In the genomic region with DNA sequence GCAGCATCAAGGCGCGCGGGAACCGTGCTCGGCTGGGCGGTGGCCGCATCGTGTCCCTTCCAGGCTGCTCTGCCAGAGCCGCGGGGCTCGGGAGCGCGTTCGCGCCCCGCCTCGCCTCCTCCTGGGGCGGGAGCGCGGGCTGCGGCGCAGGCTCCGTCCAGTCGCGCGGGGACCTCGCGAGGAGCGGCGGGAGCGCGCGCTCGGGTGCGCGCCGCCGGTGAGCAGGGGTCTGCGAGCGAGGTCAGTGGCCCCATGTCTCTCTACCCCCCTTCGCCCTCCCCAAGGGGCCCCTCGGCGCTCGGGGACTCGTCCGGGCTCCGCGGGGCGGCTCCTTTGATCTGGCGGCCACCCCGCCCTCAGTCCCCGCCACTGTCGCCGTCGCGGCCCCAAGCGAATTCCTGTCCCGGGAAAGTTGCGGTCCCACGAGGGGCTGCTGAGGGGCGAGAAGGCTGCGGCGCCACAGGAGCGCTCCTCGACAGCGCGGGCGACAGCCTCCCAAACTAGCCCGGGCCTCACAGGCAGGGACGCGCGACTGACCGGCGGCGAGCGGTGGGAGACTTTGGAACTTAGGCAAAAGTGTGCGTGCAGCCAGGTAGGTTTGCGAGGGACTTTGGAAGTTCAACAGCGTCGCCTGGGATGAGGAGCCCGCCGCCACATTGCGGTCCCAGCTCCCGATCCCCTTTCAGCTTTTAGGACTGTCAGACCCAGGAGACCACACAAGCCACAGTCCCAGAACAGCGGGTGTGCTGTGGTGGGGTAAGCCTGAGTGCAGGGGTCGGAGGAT, we compare ENCODE assay signal across 8 mouse cellular contexts. TPM values are rescaled to one million over a fixed set of nuclear protein-coding genes. Genes with fewer than 3 reads are reported as not detected.
A peak's percentile ranks its signal among the peaks of the same experiment; 100 is the strongest.
DNase-seq lines count a peak whose midpoint lies in the region; ATAC-seq lines count a peak whose summit lies in the region.

A gene (minus strand): TSS at position 49 of the 784 bp plus-strand sequence.

- under 1% methylated on average over 83 of the region's 86 CpGs for WGBS in heart, embryonic 10.5 days
- under 1% methylated on average over 86 of the region's 86 CpGs for WGBS in kidney, embryonic 15.5 days

- H3K4me3 ChIP-seq in brown adipose tissue, adult 24 weeks (ENCODE audit: insufficient read depth, low read depth, low read length): peak within 1 kb of the TSS; percentile 66
- H3K4me3 ChIP-seq in heart, embryonic 10.5 days: peak within 1 kb of the TSS; percentile 80
- H3K4me3 ChIP-seq in kidney, embryonic 15.5 days (replicated peaks): peak within 1 kb of the TSS; percentile 73

- peak within 1 kb of the TSS; percentile 97 for H3K4me2 ChIP-seq in kidney, embryonic 15.5 days

- ATAC-seq in kidney, embryonic 15.5 days (replicated peaks; ENCODE audit: low FRiP score): peak; percentile 86

- peak within 1 kb of the TSS; percentile 67 for H3K9ac ChIP-seq in kidney, embryonic 15.5 days

- H3K36me3 ChIP-seq in heart, embryonic 10.5 days: no peaks in the 10 kb centered on the region
- H3K36me3 ChIP-seq in kidney, embryonic 15.5 days: no peaks in the 10 kb centered on the region

- H3K27ac ChIP-seq in brown adipose tissue, adult 24 weeks (replicated peaks; ENCODE audit: low read depth, low read length): no peak within 1 kb of the TSS
- H3K27ac ChIP-seq in heart, embryonic 10.5 days: peak within 1 kb of the TSS; percentile 88
- no peak within 1 kb of the TSS for H3K27ac ChIP-seq in kidney, embryonic 15.5 days

- H3K27me3 ChIP-seq in heart, embryonic 10.5 days (ENCODE audit: insufficient read depth, poor library complexity, severe bottlenecking): peaks cover 18% of the 10 kb centered on the region
- H3K27me3 ChIP-seq in kidney, embryonic 15.5 days: peaks cover 37% of the 10 kb centered on the region

- no peaks in the 10 kb centered on the region for H3K9me3 ChIP-seq in heart, embryonic 10.5 days
- H3K9me3 ChIP-seq in kidney, embryonic 15.5 days (replicated peaks): no peaks in the 10 kb centered on the region

- peak; percentile 16 for DNase-seq in ovary, postnatal 10 days (ENCODE audit: low spot score)
- no peak for DNase-seq in ovary, adult 18-20 months (ENCODE audit: low spot score)
- no peak for DNase-seq in heart, embryonic 10.5 days (ENCODE audit: low spot score)
- DNase-seq in lung, postnatal 14 days: peak; percentile 41
- peak; percentile 68 for DNase-seq in retina, postnatal 1 day
- DNase-seq in c-Kit-positive CD71-positive TER-119-positive erythroid progenitor cells, embryonic 14.5 days (ENCODE audit: low spot score): no peak

- no peaks in the 10 kb centered on the region; the same call in 1 of the 2 replicates for H3K4me1 ChIP-seq in brown adipose tissue, adult 24 weeks (ENCODE audit: control insufficient read depth, insufficient read depth, insufficient read length, low read length)
- H3K4me1 ChIP-seq in heart, embryonic 10.5 days: peaks cover 15% of the 10 kb centered on the region
- H3K4me1 ChIP-seq in kidney, embryonic 15.5 days: peaks cover 15% of the 10 kb centered on the region

RNA-seq across cellular contexts. Expression of the gene that starts here (rescaled TPM):
- polyA plus RNA-seq in brown adipose tissue, adult 24 weeks (2012; ENCODE audit: insufficient read depth, insufficient read length, missing spikeins): not detected in 2 replicates
- polyA plus RNA-seq in heart, embryonic 10.5 days (2016; fragmentation: Nextera tagmentation; extraction: Ambion mirVana): 0.71 and 0.84 TPM in 2 replicates
- polyA plus RNA-seq in kidney, embryonic 15.5 days (2015; fragmentation: Nextera tagmentation; extraction: Ambion mirVana): 0.98 and 1.1 TPM in 2 replicates

Comparison
In these comparisons a context has a peak if more than half of its experiments do, and no peak if none do; other contexts are left out.
1. DNase-seq: peak in ovary, postnatal 10 days (single experiment), lung, postnatal 14 days (single experiment) and retina, postnatal 1 day (single experiment); none in ovary, adult 18-20 months (single experiment), heart, embryonic 10.5 days (single experiment) and c-Kit-positive CD71-positive TER-119-positive erythroid progenitor cells, embryonic 14.5 days (single experiment).
2. Peak in every context shown above with its lines, with median percentiles within 50 percentile points of each other: H3K4me3 ChIP-seq.